Mouse (Mus musculus) intestine, postnatal 0 days (tissue): ENCODE results near the gene Ddrgk1. TPM values are rescaled to one million over a fixed set of nuclear protein-coding genes. Genes with fewer than 3 reads are reported as not detected.
A peak's percentile ranks its signal among the peaks of the same experiment; 100 is the strongest.

Experiments
- ATAC-seq: fragments of 200-750 bp; cut with Nextera tagmentation; 2 replicates; pipeline ENCODE4 v1.8.0; 2017; ENCODE audit warnings: mild to moderate bottlenecking, moderate TSS enrichment, moderate library complexity
- H3K27ac ChIP-seq: fragments of 300-500 bp; sonication (generic); 2 replicates; pipeline ENCODE4 v1.5.1; 2014; ENCODE audit warnings: mild to moderate bottlenecking, low read depth, low read length, moderate library complexity
- H3K27me3 ChIP-seq: fragments of 300-500 bp; sonication (generic); replicated peaks from 2 replicates; pipeline ENCODE4 v1.6.1; 2014; ENCODE audit warnings: low read length, mixed read lengths; ENCODE audit not compliant: control insufficient read depth, insufficient read depth
- H3K36me3 ChIP-seq: fragments of 300-500 bp; sonication (generic); 2 replicates; pipeline ENCODE4 v1.6.1; 2014; ENCODE audit warnings: mild to moderate bottlenecking, moderate library complexity; ENCODE audit not compliant: control insufficient read depth, insufficient read depth
- H3K4me1 ChIP-seq: fragments of 300-500 bp; sonication (generic); replicated peaks from 2 replicates; pipeline ENCODE4 v1.6.1; 2014; ENCODE audit warnings: antibody characterized with exemption, low read length, mixed read lengths; ENCODE audit not compliant: control insufficient read depth, insufficient read depth
- H3K4me2 ChIP-seq: fragments of 300-500 bp; sonication (generic); replicated peaks from 2 replicates; pipeline ENCODE4 v1.6.1; 2014; ENCODE audit warnings: low read depth, mild to moderate bottlenecking, moderate library complexity
- H3K4me3 ChIP-seq: fragments of 300-500 bp; sonication (generic); 2 replicates; pipeline ENCODE4 v1.5.1; 2014; ENCODE audit warnings: low read depth, low read length
- H3K9ac ChIP-seq: fragments of 300-500 bp; sonication (generic); 2 replicates; pipeline ENCODE4 v1.6.1; 2014; ENCODE audit warnings: mild to moderate bottlenecking, low read depth, low read length
- H3K9me3 ChIP-seq: fragments of 300-500 bp; sonication (generic); 2 replicates; pipeline ENCODE4 v1.6.1; 2016; ENCODE audit warnings: mixed run types; ENCODE audit not compliant: control insufficient read depth
- CTCF ChIP-seq: sonication (generic); IDR thresholded peaks from 2 replicates; pipeline ENCODE4 v1.5.1; 2016; ENCODE audit warnings: low read depth, mild to moderate bottlenecking, control low read depth, antibody characterized with exemption, moderate library complexity
- WGBS: fragments of 180-500 bp; shearing (Covaris S2); extraction: QIAGEN DNeasy Blood & Tissue Kit; methylation state at CpG from one replicate; pipeline ENCODE4 v1.1.7; 2014; 5-methylcytosine and 5-hydroxymethylcytosine counted together
- polyA plus RNA-seq: library from polyadenylated mRNA; unstranded; fragments of >200 nt; fragmentation: Nextera tagmentation; extraction: Ambion mirVana; gene quantifications from 2 replicates; pipeline ENCODE4 v1.2.1, GENCODE M21; 2015

The Ddrgk1 gene
- polyA plus RNA-seq, 1 experiment from 2014 or later: 118 TPM

GRCm38 (mm10) chr2:130634739-130635411, 29.6 kb downstream of the Ddrgk1 start:
- peaks cover 18% of the 10 kb centered on the region; the same call in 1 of the 2 replicates for H3K36me3 ChIP-seq
- H3K4me3 ChIP-seq: peak overlapping the region; percentile 21
- no peak overlapping the region for H3K27ac ChIP-seq
- peak; percentile 61 for TF ChIP-seq CTCF
- WGBS: 25% methylated on average over 38 of the region's 38 CpGs
- peaks cover 9% of the 10 kb centered on the region; the same call in 1 of the 2 replicates for H3K4me1 ChIP-seq
- peak overlapping the region; percentile 68 for H3K4me2 ChIP-seq
- no peak for ATAC-seq
- H3K27me3 ChIP-seq: no peaks in the 10 kb centered on the region
- H3K9ac ChIP-seq: peak overlapping the region; percentile 27
- H3K9me3 ChIP-seq: no peaks in the 10 kb centered on the region

- no peak for TF ChIP-seq CTCF
- no peak for ATAC-seq
- Histone ChIP-seq H3K4me2 (peak overlapping the region; percentile 68), H3K27me3 (no peaks in the 10 kb centered on the region), H3K4me1 (peaks cover 9% of the 10 kb centered on the region; the same call in 1 of the 2 replicates), H3K4me3 (no peak overlapping the region), H3K9ac (peak overlapping the region; percentile 27), H3K9me3 (no peaks in the 10 kb centered on the region), H3K27ac (no peak overlapping the region), H3K36me3 (peaks cover 18% of the 10 kb centered on the region; the same call in 1 of the 2 replicates)
- WGBS: 53% methylated on average over 14 of the region's 14 CpGs
Measured at GRCm38 (mm10) chr2:130634006-130634738, 30.3 kb downstream of the Ddrgk1 start.

DNA sequence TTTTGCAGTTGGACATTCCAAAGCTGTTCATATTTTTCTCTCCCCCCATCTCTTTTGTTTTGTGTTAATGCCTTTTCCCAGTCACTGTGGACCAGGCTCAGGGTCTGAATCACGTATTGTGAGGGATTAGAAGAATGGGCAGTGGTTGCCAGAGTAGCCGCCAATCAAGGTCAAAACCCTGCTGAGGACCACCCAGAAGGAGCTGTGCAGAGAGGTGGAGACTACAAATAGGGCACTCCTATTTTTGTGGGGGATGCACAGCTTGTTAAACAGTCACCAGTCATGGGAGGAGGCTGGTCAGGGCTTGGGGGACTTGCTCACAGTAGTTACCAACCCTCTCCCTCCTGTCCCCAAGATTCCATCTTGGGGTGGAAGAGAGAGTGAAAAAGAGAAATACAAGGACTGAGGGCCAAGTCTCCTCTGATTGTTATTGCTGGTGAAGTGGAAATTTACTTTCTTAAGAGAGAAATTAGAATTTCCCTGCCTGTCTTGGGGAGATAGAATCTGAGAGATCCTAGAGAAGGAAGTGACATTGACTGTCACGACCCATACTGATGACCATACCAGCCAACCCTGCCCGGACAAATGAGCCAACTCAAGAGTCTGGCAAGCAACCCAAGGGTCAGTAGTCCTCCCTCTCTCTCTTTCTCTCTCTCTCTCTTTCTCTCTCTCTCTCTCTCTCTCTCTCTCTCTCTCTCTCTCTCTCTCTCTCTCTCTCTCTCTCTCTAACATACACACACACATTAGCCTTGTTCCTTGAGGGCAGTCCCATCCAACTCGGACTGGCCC, 31.4 kb downstream of the Ddrgk1 start:
- H3K4me2 ChIP-seq: no peak overlapping the region
- H3K4me1 ChIP-seq: peaks cover 12% of the 10 kb centered on the region; the same call in 1 of the 2 replicates
- H3K27me3 ChIP-seq: no peaks in the 10 kb centered on the region
- H3K9ac ChIP-seq: no peak overlapping the region
- no peak overlapping the region for H3K4me3 ChIP-seq
- no peak for TF ChIP-seq CTCF
- H3K9me3 ChIP-seq: no peaks in the 10 kb centered on the region
- H3K27ac ChIP-seq: no peak overlapping the region
- no peak for ATAC-seq
- WGBS: 67% methylated on average over 5 of the region's 5 CpGs
- H3K36me3 ChIP-seq: peaks cover 18% of the 10 kb centered on the region; the same call in 1 of the 2 replicates

- no peak overlapping the region for H3K4me2 ChIP-seq
- 86% methylated on average over 1 of the region's 1 CpGs for WGBS
- H3K36me3 ChIP-seq: peaks cover 22% of the 10 kb centered on the region; the same call in 1 of the 2 replicates
- H3K9ac ChIP-seq: no peak overlapping the region
- H3K4me1 ChIP-seq: peaks cover 12% of the 10 kb centered on the region; the same call in 1 of the 2 replicates
- H3K27me3 ChIP-seq: no peaks in the 10 kb centered on the region
- no peak for TF ChIP-seq CTCF
- H3K27ac ChIP-seq: no peak overlapping the region
- H3K4me3 ChIP-seq: no peak overlapping the region
- ATAC-seq: no peak
- H3K9me3 ChIP-seq: no peaks in the 10 kb centered on the region
Measured at GRCm38 (mm10) chr2:130632416-130632815, 32.0 kb downstream of the Ddrgk1 start.

DNA sequence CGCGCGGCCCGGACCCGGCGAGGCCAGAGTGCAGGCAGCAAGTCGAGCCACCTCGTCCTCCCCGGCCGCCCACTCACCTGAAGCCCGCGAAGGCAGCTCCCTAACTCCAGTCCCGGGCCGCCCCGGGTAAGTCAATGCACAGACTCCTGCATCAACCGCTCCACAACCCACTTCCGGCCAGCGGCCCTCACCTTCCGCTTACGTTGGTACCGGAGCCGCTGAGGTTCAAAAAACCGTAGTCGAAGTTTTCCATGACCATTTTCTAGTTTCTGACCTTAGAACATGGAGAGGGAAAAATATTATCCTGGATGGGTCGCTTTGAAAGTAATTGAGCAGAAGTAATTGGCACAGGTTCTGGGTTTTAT, 34.6 kb downstream of the Ddrgk1 start, which contains the start of the genes Fastkd5 and Ubox5:
Gene Fastkd5 (minus strand): TSS at position 189 of the 365 bp plus-strand sequence.
Gene Ubox5 (minus strand): TSS at position 200 of the 365 bp plus-strand sequence.
- H3K4me3 ChIP-seq: peak within 1 kb of the TSS; percentile 90
- peak within 1 kb of the TSS; percentile 92 for H3K9ac ChIP-seq
- peaks cover 7% of the 10 kb centered on the region; the same call in 1 of the 2 replicates for H3K4me1 ChIP-seq
- peak; percentile 75 for ATAC-seq
- H3K36me3 ChIP-seq: peaks cover 26% of the 10 kb centered on the region
- H3K27ac ChIP-seq: peak within 1 kb of the TSS; percentile 72
- WGBS: under 1% methylated on average over 25 of the region's 25 CpGs
- peak within 1 kb of the TSS; percentile 67 for H3K4me2 ChIP-seq
- no peaks in the 10 kb centered on the region for H3K27me3 ChIP-seq
- no peaks in the 10 kb centered on the region for H3K9me3 ChIP-seq
- no peak for TF ChIP-seq CTCF
